Mouse (Mus musculus) testis, postnatal 14 days (tissue): ENCODE measurements at regions not wholly inside any gene's neighbourhood (a gene's known extent, or its start where the extent isn't known, plus 50 kb on each side); places are given as distances from the start of the nearest gene placed in this dataset.

Source experiments
- DNase-seq: peaks from one replicate; pipeline ENCODE4 v3.0.0; 2021; ENCODE audit warnings: low spot score

- DNase-seq, result no peak
These were observed 85.8 kb upstream of the Gria1 start for GRCm38 (mm10) chr11:56925368-56925896.

- no peak for DNase-seq
These were observed 78.4 kb upstream of the Gria1 start for GRCm38 (mm10) chr11:56932766-56933165.

GRCm38 (mm10) chr11:56952357-56952756 lies 58.8 kb upstream of the Gria1 start:
- DNase-seq, result no peak

- no peak for DNase-seq
These were observed 53.4 kb upstream of the Gria1 start for GRCm38 (mm10) chr11:56957824-56958223.
